Mouse (Mus musculus): ENCODE measurements around the gene Rnf152.

Gene Rnf152

DNA sequence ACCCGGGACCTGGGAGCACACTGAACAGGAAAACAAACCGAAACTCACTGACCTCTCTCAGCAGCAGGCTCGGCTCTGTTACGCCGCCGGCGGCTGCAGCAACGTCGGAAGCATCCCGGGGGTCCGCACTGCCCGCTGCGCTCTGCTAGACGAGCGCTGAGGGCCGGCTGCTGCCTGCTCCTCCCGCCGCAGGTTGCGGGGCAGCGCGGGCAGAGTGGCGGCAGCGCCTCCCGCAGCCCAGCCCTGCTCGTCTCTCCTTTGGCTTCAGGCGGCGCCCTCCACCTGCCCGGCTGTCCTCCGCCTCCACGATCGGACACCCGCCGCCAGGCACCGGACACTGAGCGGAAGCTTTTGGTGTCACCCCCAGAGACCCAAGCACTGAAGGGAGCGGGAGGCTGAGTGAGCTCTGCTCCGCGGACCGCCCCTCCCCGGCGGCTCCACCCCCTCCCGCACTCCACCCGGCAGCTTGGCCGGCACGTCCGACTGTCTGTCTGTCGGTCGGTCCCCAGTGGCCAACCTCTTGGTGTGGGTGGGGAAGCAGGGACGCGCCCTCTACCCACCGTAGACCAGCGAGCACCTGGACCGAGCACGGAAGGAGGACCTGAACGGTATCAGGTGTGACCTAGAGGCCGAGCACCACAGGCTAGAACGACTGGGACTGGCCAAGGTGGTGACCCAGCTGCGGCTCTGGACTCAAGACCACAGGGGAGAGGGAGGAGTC, at the start of gene Rnf152:
Gene Rnf152 (minus strand): TSS at position 420 of the 721 bp plus-strand sequence.
- in situ Hi-C loops (cut with MseI, MboI): no loop called here

GRCm38 (mm10) chr1:105402853-105403252, 46.3 kb upstream of the Rnf152 start:
- in situ Hi-C loops (cut with MseI, MboI): no loop called here

GRCm38 (mm10) chr1:105384141-105384937, 27.8 kb upstream of the Rnf152 start:
- in situ Hi-C loops (cut with MseI, MboI): no loop called here

DNA sequence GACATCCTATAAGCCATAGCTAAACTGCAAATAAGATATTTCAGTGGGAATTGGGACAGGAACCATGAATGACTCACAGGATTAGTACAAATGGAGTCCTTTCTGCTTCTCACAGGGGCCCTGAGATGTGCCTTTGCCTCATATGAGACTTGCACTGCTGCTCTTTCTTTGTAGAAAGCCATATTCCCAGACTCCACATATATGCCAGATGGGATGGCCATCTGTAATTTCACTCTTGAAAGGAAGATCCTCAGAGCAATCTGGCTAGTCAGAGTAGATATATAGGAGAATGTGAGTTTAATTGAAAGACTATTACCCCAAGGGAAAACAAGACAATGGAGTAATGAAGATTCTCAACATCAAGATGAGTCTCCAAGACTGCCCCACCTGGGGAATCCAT, 21.0 kb upstream of the Rnf152 start:
- in situ Hi-C loops (cut with MseI, MboI): no loop called here

DNA sequence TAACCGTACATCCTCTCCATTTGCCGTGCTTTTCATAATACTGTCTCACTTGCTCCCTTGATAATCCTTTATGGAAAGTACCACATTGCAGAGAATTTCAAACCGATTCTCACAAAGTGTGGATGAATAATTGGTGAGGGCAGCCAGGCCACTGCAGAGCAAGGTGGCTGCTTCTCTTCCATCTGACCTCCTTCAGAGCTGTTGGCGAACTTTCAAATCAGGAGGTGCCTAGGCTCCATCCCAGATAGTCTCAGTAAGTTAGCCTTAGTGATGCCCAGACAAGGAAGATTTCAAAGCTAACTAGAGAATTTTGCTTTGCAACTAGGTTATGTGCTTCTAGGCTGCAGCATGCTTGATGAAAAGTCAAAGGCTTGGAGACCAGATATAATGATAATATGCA, 18.1 kb upstream of the Rnf152 start:
- in situ Hi-C loops (cut with MseI, MboI): no loop called here

- in situ Hi-C loops (cut with MseI, MboI): loop anchor here in 1 of 2 experiments (10.0 kb wide), 1 partner anchor 268 kb away; no protein-coding TSS in a partner anchor
Measured at GRCm38 (mm10) chr1:105362701-105363100, 6.2 kb upstream of the Rnf152 start.

DNA sequence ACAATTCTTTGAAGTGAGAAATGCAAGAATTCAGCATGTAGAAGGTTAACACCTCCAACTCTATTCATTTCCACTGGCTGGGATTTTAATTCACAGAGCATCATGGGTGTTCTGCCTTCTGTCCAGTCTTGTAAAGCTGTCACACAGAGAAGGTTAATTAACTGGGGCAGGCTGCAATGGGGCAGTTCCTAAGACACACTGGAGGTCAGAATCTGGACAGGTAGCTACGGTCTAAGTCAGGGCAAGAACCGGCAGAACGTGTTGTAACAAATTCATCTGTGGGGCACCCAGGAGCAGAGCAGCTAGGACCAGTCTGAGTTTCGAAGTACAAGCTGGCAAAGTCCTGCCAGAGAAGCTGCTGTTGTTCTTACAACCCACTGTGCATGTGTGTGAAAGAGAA, 2.4 kb upstream of the Rnf152 start:
- in situ Hi-C loops (cut with MseI, MboI): no loop called here

DNA sequence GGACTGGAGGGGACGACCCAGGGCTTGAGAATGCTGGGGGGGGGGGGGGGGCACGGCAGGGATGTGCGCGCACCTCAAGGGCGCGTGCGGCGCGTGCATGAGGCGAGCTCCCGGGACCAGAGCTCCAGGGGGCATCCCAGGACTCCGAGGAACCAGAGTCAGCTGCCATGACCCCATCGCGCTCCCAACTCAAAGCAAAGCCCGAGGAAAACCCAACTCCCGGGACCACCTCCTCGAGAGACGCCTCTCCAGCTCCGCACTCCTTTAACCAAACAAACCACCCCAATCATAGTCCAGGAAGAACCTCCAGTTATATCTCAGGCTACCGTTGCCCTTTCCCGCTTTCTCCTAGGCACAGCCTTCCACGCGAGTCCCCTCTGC, 610 bp downstream of the Rnf152 start:
- in situ Hi-C loops (cut with MseI, MboI): no loop called here

DNA sequence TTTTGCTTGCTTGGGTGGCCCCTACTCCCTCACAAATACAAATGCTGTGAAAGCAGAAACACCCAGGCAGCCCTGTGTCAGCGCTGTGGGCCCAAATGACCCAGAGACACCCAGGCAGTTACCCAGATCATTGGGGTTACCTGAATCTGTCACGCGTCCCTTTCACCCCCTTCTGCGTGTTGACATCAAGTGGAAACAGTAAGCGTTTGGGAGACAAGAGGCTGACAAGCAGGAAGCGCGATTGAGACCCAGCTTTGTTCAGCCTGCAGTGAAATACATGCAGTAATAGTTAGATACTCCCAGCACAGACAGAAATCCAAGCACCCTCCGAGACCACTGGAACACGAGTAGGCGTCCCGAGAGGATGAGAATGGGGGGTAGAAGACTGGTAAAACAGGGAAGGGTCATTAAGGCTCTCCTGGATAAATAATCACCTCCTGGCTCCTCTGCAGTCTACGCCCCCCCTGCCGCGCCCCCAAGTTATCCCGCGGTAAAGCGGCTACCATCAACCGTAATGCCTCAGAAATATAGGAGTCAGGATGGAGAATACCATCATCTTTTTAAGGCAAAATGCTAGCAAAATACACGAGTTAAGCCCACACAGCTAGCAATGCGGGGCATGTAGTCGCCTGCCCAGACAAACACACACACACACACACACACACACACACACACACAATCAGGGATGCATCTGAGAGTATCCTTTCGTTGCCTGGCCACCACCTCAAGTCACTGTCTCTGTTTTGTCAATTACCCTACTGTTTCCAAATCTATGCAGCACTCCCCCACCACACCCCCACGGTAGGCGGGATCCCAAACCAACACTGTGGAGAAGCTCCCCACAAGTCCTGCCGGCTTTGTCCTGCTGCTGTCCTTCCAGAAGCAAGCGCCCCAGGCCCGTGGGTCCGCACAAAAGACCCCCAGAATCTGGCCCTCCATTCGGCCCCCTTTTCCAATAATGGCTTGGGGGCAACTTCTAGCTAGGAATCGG, 1.3 kb downstream of the Rnf152 start:
- in situ Hi-C loops (cut with MseI, MboI): no loop called here

GRCm38 (mm10) chr1:105351806-105352205, 4.7 kb downstream of the Rnf152 start:
- in situ Hi-C loops (cut with MseI, MboI): no loop called here

DNA sequence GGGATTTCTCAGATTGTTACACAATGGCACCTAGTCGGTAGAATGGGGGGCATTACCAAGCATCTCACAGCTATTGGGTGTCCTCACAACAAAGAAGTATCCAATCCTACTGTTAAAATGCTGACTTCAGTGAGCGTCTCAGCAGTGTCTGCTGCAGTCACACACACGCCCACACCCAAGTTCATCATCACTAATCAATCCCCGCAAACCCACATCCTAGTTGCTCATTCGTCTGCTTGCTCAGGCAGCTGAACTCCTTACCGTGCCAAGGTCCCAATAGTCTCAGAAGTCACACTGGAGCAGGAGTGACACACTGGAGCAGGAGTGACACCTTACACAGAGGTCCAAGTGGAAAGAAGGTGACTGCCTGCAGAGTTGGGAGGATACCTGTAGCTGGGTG, 14.2 kb downstream of the Rnf152 start:
- in situ Hi-C loops (cut with MseI, MboI): no loop called here

DNA sequence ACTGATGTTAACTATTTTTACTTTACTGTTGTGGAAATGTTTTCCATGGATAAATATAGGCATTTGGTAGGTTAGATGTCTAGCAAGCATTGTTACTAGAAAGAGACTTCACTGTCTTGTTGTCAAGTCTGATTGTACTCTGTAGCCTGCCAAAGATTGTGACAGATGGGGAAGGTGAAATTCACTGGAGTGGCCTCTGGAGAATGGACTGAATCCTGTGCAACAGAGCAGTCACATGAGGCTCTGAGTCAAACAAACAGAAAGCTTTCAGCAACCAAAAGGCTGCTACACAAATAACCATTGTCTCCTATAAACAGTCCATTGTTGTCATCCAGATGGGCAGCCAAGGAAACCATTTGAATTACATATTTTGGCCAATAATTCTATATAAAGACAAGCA, 15.6 kb downstream of the Rnf152 start:
- in situ Hi-C loops (cut with MseI, MboI): no loop called here

DNA sequence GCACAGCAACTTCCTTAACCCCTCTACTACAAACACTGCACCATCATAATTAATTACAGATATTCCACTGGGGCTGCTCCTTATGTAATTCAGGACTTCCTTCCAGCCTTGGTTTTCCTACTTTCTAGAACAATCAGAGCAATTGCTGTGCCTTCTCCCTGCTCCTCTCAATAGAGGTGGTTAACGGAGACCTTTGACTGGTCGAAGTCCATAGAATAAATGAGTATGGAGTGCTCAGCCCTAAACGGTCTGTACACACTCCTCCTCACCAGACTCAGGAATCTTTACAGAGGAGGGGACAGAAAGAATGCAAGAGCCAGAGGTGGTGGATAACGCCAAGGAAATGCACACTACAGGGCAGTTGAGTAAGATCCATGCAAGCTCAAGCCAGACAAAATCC, 19.1 kb downstream of the Rnf152 start:
- in situ Hi-C loops (cut with MseI, MboI): no loop called here

DNA sequence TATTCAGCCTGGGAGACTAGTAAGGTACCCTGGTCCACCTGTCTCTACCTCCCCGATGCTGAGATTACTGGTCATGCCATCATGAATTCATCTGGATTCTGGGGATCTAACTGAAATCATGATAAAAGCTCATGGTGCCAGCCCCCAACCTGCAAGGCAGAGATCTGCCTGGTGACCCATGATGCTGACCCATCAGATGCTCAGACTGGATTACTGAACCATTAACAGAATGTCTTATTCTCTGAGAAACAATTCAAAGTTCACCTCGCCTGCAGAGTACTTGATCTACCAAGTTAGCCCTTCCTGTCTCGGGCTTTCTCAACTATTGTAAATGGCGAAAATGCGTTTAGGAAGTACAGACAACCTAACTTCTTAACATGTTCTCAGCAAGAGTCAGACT, 20.4 kb downstream of the Rnf152 start:
- in situ Hi-C loops (cut with MseI, MboI): no loop called here

- in situ Hi-C loops (cut with MseI, MboI): no loop called here
Measured at GRCm38 (mm10) chr1:105332087-105332731, 24.3 kb downstream of the Rnf152 start.

DNA sequence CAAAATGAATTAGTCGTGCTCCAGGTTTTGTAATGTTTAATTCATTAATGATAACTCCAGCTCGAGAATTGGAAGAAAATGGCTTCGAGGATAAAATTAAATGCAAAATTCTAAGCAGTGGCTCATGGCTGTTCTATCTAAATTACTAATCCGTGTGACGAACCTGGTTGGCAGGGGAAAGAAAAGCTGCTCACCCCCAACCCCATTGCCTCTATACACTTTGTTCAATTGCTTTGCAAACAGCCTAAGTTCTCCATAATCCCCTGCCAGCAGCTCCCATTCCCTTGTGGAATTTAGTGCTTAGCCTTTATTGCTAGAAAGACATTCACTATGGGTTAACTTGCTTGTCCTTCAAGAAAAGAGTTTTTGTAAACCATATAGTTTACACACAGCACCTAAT, 24.9 kb downstream of the Rnf152 start:
- in situ Hi-C loops (cut with MseI, MboI): no loop called here

DNA sequence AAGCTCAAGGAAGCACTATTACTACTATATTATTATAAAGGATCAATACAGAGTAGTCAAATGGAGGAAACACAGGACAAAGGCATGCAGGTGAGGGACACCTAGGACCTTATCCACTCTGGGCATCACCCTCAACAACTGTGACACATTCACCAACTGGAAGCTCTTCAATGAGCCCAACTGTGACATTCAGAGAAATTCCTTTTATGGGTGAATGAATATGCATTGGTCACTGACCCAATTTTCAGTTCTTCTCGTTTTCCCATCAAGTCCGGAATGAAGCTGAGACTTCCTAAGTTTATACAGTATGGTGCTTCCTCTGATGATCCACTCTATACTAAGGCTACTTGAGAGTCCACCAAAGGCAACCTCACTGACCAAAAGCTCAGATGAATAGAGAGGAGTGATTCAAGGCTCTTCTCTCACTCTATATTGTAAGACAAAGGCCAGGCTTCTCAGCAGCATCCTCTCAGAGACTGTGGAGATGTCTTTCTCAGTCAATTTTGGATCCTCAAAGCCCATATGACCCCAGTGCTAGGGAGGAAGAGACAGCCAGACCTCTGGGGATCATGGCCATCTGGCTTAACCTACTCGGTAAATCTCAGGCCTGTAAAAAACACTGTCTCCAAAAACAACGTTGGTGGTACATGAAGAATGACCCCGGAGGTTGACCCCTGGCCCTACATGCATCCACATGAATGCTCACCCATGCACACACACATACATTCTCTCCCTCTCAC, 25.8 kb downstream of the Rnf152 start:
- in situ Hi-C loops (cut with MseI, MboI): no loop called here

DNA sequence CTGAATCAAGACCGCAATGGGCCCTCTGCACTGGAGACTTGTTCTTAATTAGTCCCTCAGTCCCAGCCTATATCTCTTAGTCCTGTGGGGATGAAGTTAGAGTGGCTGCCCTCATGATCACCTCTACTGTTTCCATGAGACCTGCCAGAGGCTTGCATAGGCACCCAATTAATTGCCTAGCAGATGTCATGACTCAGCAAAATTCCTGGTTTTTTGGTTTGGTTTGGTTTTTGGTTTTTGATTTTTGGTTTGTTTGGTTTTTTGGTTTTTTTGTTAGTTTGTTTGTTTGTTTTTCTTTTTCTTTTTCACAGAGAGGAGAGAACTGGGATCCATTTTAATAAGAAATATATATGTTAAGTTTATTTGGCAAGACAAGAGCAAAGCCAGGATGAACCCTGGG, 28.7 kb downstream of the Rnf152 start:
- in situ Hi-C loops (cut with MseI, MboI): no loop called here

DNA sequence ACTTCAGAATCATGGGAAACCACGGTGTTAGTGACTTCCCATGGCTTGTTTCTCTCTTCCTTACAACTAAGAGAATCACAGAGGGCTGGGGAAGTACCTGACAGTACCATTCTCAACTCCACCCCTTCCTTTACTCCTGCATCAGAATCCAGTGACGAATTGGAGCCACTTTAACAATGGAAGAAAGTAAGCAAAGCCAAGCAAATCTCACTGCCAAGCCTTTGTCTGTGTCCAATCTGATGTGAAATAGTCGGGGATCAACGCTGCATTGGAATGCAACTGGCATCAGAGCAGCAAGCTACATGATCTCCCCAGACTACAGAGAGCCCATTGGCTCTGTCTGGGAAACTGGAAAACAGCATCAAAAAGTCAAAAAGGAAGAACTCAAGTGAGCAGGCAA, 31.9 kb downstream of the Rnf152 start:
- in situ Hi-C loops (cut with MseI, MboI): no loop called here

- in situ Hi-C loops (cut with MseI, MboI): no loop called here
Measured at GRCm38 (mm10) chr1:105314010-105314800, 42.3 kb downstream of the Rnf152 start.
